Mouse (Mus musculus) heart, postnatal 0 days (tissue): ENCODE measurements around the gene Mettl9.

ENCODE experiments used
- CTCF ChIP-seq: IDR thresholded peaks from 2 replicates; pipeline ENCODE4 v1.5.1; 2016; ENCODE audit warnings: antibody characterized with exemption, control low read depth, low read depth
- EP300 ChIP-seq: IDR thresholded peaks from 2 replicates; pipeline ENCODE4 v1.6.1; 2016; ENCODE audit warnings: antibody characterized with exemption, low read depth

GRCm38 (mm10) chr7:120999021-120999530 lies 35.2 kb upstream of the Mettl9 start:
- TF ChIP-seq CTCF (no peak), EP300 (no peak)
